Mouse (Mus musculus): ENCODE data around the gene Zbtb8b. TPM values are rescaled to one million over a fixed set of nuclear protein-coding genes. Genes with fewer than 3 reads are reported as not detected.
"Not testable (repeated sequence)": the region's sequence is repeated elsewhere in the genome, so short reads cannot be mapped to it uniquely, and the experiment has no call there.

Zbtb8b gene
- polyA plus RNA-seq, 1 experiment from 2014 or later: 2.5 TPM

GRCm38 (mm10) chr4:129410532-129410931 is 30.1 kb downstream of the Zbtb8b start:
- not testable (repeated sequence) for H3K9ac ChIP-seq, H3K4me2 ChIP-seq

GRCm38 (mm10) chr4:129406447-129406846 is 34.2 kb downstream of the Zbtb8b start:
- peak overlapping the region; percentile 72 for H3K9ac ChIP-seq
- H3K4me3 ChIP-seq: peak overlapping the region; percentile 43
- no peak overlapping the region for H3K27ac ChIP-seq
- H3K4me1 ChIP-seq: peaks cover 9% of the 10 kb centered on the region; the same call in 1 of the 2 replicates
- H3K27me3 ChIP-seq: peaks cover 3% of the 10 kb centered on the region
- no peaks in the 10 kb centered on the region for H3K36me3 ChIP-seq
- 4% methylated on average over 25 of the region's 25 CpGs for WGBS
- H3K9me3 ChIP-seq: no peaks in the 10 kb centered on the region
- peak overlapping the region; percentile 73 for H3K4me2 ChIP-seq
- ATAC-seq (ENCODE audit: insufficient number of reproducible peaks, insufficient read depth, low FRiP score, low TSS enrichment, low read depth): peak; percentile 62; the same call in 1 of the 2 replicates

More at GRCm38 (mm10) chr4:129410532-129410931, 30.1 kb downstream of the Zbtb8b start:
- H3K4me3 ChIP-seq; H3K36me3 ChIP-seq; H3K27me3 ChIP-seq; H3K27ac ChIP-seq; H3K4me1 ChIP-seq; ATAC-seq (ENCODE audit: insufficient number of reproducible peaks, insufficient read depth, low FRiP score, low TSS enrichment, low read depth); H3K9me3 ChIP-seq: not testable (repeated sequence)
- WGBS: 86% methylated on average over 3 of the region's 3 CpGs

- Histone ChIP-seq H3K4me3 (no peak overlapping the region), H3K36me3 (no peaks in the 10 kb centered on the region), H3K27ac (no peak overlapping the region), H3K9ac (no peak overlapping the region), H3K4me2 (no peak overlapping the region), H3K9me3 (no peaks in the 10 kb centered on the region), H3K27me3 (no peaks in the 10 kb centered on the region), H3K4me1 (no peaks in the 10 kb centered on the region)
- no peak for ATAC-seq (ENCODE audit: insufficient number of reproducible peaks, insufficient read depth, low FRiP score, low TSS enrichment, low read depth)
- WGBS: 76% methylated on average over 4 of the region's 4 CpGs
These were observed 40.8 kb downstream of the Zbtb8b start for GRCm38 (mm10) chr4:129399813-129400212.

- ATAC-seq (ENCODE audit: insufficient number of reproducible peaks, insufficient read depth, low FRiP score, low TSS enrichment, low read depth): no peak
- no peaks in the 10 kb centered on the region for H3K36me3 ChIP-seq
- no peaks in the 10 kb centered on the region for H3K4me1 ChIP-seq
- H3K4me3 ChIP-seq: no peak overlapping the region
- H3K9me3 ChIP-seq: no peaks in the 10 kb centered on the region
- no peak overlapping the region for H3K4me2 ChIP-seq
- no peaks in the 10 kb centered on the region for H3K27me3 ChIP-seq
- H3K27ac ChIP-seq: no peak overlapping the region
- WGBS: 81% methylated on average over 3 of the region's 3 CpGs
- no peak overlapping the region for H3K9ac ChIP-seq
These were observed 43.7 kb downstream of the Zbtb8b start for GRCm38 (mm10) chr4:129396960-129397359.

- H3K4me1 ChIP-seq: no peaks in the 10 kb centered on the region
- H3K4me2 ChIP-seq: no peak overlapping the region
- no peaks in the 10 kb centered on the region for H3K36me3 ChIP-seq
- no peak overlapping the region for H3K4me3 ChIP-seq
- no peak for ATAC-seq (ENCODE audit: insufficient number of reproducible peaks, insufficient read depth, low FRiP score, low TSS enrichment, low read depth)
- H3K9me3 ChIP-seq: no peaks in the 10 kb centered on the region
- no peak overlapping the region for H3K9ac ChIP-seq
- no peak overlapping the region for H3K27ac ChIP-seq
- no peaks in the 10 kb centered on the region for H3K27me3 ChIP-seq
- 52% methylated on average over 12 of the region's 12 CpGs for WGBS
These were observed 46.4 kb downstream of the Zbtb8b start for GRCm38 (mm10) chr4:129394089-129394870.

GRCm38 (mm10) chr4:129390936-129391557 is 49.6 kb downstream of the Zbtb8b start:
- H3K36me3 ChIP-seq: no peaks in the 10 kb centered on the region
- H3K27ac ChIP-seq: no peak overlapping the region
- H3K4me3 ChIP-seq: no peak overlapping the region
- no peak for ATAC-seq (ENCODE audit: insufficient number of reproducible peaks, insufficient read depth, low FRiP score, low TSS enrichment, low read depth)
- WGBS: 79% methylated on average over 7 of the region's 7 CpGs
- H3K9ac ChIP-seq: no peak overlapping the region
- H3K4me2 ChIP-seq: no peak overlapping the region
- no peaks in the 10 kb centered on the region for H3K9me3 ChIP-seq
- H3K27me3 ChIP-seq: no peaks in the 10 kb centered on the region
- H3K4me1 ChIP-seq: no peaks in the 10 kb centered on the region

GRCm38 (mm10) chr4:129390216-129390743 is 50.4 kb downstream of the Zbtb8b start:
- no peaks in the 10 kb centered on the region for H3K4me1 ChIP-seq
- H3K9me3 ChIP-seq: no peaks in the 10 kb centered on the region
- no peak overlapping the region for H3K4me2 ChIP-seq
- no peak overlapping the region for H3K27ac ChIP-seq
- H3K4me3 ChIP-seq: no peak overlapping the region
- no peak for ATAC-seq (ENCODE audit: insufficient number of reproducible peaks, insufficient read depth, low FRiP score, low TSS enrichment, low read depth)
- H3K36me3 ChIP-seq: no peaks in the 10 kb centered on the region
- WGBS: 84% methylated on average over 14 of the region's 14 CpGs
- no peak overlapping the region for H3K9ac ChIP-seq
- H3K27me3 ChIP-seq: no peaks in the 10 kb centered on the region

GRCm38 (mm10) chr4:129388404-129388803 is 52.2 kb downstream of the Zbtb8b start:
- Histone ChIP-seq H3K9me3 (no peaks in the 10 kb centered on the region), H3K27me3 (no peaks in the 10 kb centered on the region), H3K9ac (no peak overlapping the region), H3K4me2 (no peak overlapping the region), H3K27ac (no peak overlapping the region), H3K4me3 (no peak overlapping the region), H3K4me1 (no peaks in the 10 kb centered on the region), H3K36me3 (no peaks in the 10 kb centered on the region)
- 76% methylated on average over 5 of the region's 5 CpGs for WGBS
- no peak for ATAC-seq (ENCODE audit: insufficient number of reproducible peaks, insufficient read depth, low FRiP score, low TSS enrichment, low read depth)

- Histone ChIP-seq H3K4me1 (no peaks in the 10 kb centered on the region), H3K4me2 (no peak overlapping the region), H3K9me3 (no peaks in the 10 kb centered on the region), H3K9ac (no peak overlapping the region), H3K27me3 (no peaks in the 10 kb centered on the region), H3K27ac (no peak overlapping the region), H3K4me3 (no peak overlapping the region), H3K36me3 (no peaks in the 10 kb centered on the region)
- WGBS: 77% methylated on average over 2 of the region's 2 CpGs
- no peak for ATAC-seq (ENCODE audit: insufficient number of reproducible peaks, insufficient read depth, low FRiP score, low TSS enrichment, low read depth)
These were observed 53.7 kb downstream of the Zbtb8b start for GRCm38 (mm10) chr4:129386989-129387388.

GRCm38 (mm10) chr4:129386269-129386946 is 54.2 kb downstream of the Zbtb8b start:
- Histone ChIP-seq H3K4me2 (no peak overlapping the region), H3K9me3 (no peaks in the 10 kb centered on the region), H3K27ac (no peak overlapping the region), H3K27me3 (no peaks in the 10 kb centered on the region), H3K9ac (no peak overlapping the region), H3K4me1 (no peaks in the 10 kb centered on the region), H3K4me3 (no peak overlapping the region), H3K36me3 (no peaks in the 10 kb centered on the region)
- ATAC-seq (ENCODE audit: insufficient number of reproducible peaks, insufficient read depth, low FRiP score, low TSS enrichment, low read depth): no peak
- 87% methylated on average over 8 of the region's 8 CpGs for WGBS

- H3K9ac ChIP-seq: no peak overlapping the region
- no peaks in the 10 kb centered on the region for H3K9me3 ChIP-seq
- H3K36me3 ChIP-seq: no peaks in the 10 kb centered on the region
- no peak overlapping the region for H3K4me3 ChIP-seq
- no peaks in the 10 kb centered on the region for H3K4me1 ChIP-seq
- H3K27me3 ChIP-seq: no peaks in the 10 kb centered on the region
- no peak for ATAC-seq (ENCODE audit: insufficient number of reproducible peaks, insufficient read depth, low FRiP score, low TSS enrichment, low read depth)
- no peak overlapping the region for H3K4me2 ChIP-seq
- 87% methylated on average over 11 of the region's 11 CpGs for WGBS
- H3K27ac ChIP-seq: no peak overlapping the region
These were observed 55.0 kb downstream of the Zbtb8b start for GRCm38 (mm10) chr4:129385685-129386084.
